Mouse (Mus musculus): ENCODE data around the gene Tmcc3. TPM values are rescaled to one million over a fixed set of nuclear protein-coding genes. Genes with fewer than 3 reads are reported as not detected.

Tmcc3 gene
- polyA plus RNA-seq, 1 experiment, result 20.7 TPM

DNA sequence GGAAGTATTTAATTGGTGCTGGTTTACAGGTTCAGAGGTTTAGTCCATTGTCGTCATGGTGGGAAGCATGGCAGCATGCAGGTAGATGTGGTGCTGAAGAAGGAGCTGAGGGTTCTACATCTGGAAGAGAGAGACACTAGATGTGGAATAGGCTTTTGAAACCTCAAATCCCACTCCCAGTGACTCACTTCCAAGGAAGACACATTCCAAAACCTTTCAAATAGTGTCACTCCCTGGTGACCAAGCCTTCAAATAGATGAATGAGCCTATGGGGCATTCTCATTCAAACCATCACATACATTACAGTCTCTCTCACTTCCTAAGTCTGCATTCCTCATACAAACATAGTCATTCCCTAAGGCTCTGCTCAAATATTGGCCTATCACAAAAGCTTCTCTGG lies 201.0 kb downstream of the Tmcc3 start:
- H3K4me3 ChIP-seq (ENCODE audit: insufficient read depth, low read depth, low read length), result no peak overlapping the region
- H3K27ac ChIP-seq (replicated peaks; ENCODE audit: low read depth, low read length), result no peak overlapping the region
- H3K4me1 ChIP-seq (ENCODE audit: control insufficient read depth, insufficient read depth, insufficient read length, low read length), result 0 out of 2 replicates have a peak, but pooled peaks cover 3% of the 10 kb centered on the region

- peak overlapping the region; percentile 81 for H3K27ac ChIP-seq (replicated peaks; ENCODE audit: low read depth, low read length)
- H3K4me1 ChIP-seq (ENCODE audit: control insufficient read depth, insufficient read depth, insufficient read length, low read length), result peaks cover 6% of the 10 kb centered on the region; the same call in 1 of the 2 replicates
- H3K4me3 ChIP-seq (ENCODE audit: insufficient read depth, low read depth, low read length), result peak overlapping the region; percentile 94
These were observed 202.3 kb downstream of the Tmcc3 start for GRCm38 (mm10) chr10:94514091-94514505.

GRCm38 (mm10) chr10:94514506-94515178 lies 202.9 kb downstream of the Tmcc3 start:
- Histone ChIP-seq H3K4me1 (ENCODE audit: control insufficient read depth, insufficient read depth, insufficient read length, low read length) (peaks cover 7% of the 10 kb centered on the region; the same call in 1 of the 2 replicates), H3K27ac (replicated peaks; ENCODE audit: low read depth, low read length) (peak overlapping the region; percentile 95), H3K4me3 (ENCODE audit: insufficient read depth, low read depth, low read length) (peak overlapping the region; percentile 94)

DNA sequence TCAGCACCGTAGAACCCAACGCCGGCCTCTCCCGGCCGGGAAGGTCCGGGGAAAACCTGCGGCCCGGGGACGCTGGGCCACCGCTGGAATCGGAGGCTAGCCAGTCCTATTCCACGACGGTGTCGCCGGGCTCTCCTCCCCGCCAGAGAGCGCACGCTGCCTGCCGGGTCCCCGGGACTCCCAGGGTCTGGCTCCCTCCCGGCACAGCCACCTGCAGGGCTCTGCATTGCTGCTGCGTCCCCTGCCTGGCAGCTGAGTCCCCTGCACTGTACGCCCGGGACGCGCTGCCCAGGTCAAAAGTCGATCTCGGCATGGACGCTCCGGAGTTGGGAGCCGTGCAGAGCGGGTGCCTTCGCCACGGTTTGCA lies 203.4 kb downstream of the Tmcc3 start:
- Histone ChIP-seq H3K27ac (replicated peaks; ENCODE audit: low read depth, low read length) (peak overlapping the region; percentile 95), H3K4me1 (ENCODE audit: control insufficient read depth, insufficient read depth, insufficient read length, low read length) (peaks cover 12% of the 10 kb centered on the region), H3K4me3 (ENCODE audit: insufficient read depth, low read depth, low read length) (peak overlapping the region; percentile 94)

DNA sequence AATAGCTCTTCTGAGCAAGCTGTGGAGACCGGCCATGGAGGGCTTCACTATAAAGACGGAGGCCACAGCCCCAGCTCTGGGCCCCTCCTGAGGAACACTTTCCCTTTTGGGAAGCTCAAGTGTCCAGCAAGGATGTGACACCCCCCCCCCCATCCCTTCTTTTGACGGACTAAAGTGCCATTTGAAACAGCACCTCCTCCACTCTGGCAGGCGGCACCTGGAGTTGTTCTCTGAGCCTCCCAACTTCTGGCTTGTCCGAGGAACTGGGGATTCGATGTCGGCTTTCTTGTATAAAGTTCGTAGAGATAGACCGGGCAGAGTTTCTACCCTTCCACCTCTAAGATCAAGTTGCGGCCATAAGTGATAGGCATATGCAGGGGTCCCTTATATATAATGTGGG lies 203.8 kb downstream of the Tmcc3 start:
- Histone ChIP-seq H3K4me1 (ENCODE audit: control insufficient read depth, insufficient read depth, insufficient read length, low read length) (peaks cover 16% of the 10 kb centered on the region), H3K27ac (replicated peaks; ENCODE audit: low read depth, low read length) (peak overlapping the region; percentile 95), H3K4me3 (ENCODE audit: insufficient read depth, low read depth, low read length) (peak overlapping the region; percentile 94)

- Histone ChIP-seq H3K4me1 (ENCODE audit: control insufficient read depth, insufficient read depth, insufficient read length, low read length) (peaks cover 32% of the 10 kb centered on the region), H3K27ac (replicated peaks; ENCODE audit: low read depth, low read length) (peak overlapping the region; percentile 65), H3K4me3 (ENCODE audit: insufficient read depth, low read depth, low read length) (peak overlapping the region; percentile 38)
These were observed 208.1 kb downstream of the Tmcc3 start for GRCm38 (mm10) chr10:94519887-94520286.

DNA sequence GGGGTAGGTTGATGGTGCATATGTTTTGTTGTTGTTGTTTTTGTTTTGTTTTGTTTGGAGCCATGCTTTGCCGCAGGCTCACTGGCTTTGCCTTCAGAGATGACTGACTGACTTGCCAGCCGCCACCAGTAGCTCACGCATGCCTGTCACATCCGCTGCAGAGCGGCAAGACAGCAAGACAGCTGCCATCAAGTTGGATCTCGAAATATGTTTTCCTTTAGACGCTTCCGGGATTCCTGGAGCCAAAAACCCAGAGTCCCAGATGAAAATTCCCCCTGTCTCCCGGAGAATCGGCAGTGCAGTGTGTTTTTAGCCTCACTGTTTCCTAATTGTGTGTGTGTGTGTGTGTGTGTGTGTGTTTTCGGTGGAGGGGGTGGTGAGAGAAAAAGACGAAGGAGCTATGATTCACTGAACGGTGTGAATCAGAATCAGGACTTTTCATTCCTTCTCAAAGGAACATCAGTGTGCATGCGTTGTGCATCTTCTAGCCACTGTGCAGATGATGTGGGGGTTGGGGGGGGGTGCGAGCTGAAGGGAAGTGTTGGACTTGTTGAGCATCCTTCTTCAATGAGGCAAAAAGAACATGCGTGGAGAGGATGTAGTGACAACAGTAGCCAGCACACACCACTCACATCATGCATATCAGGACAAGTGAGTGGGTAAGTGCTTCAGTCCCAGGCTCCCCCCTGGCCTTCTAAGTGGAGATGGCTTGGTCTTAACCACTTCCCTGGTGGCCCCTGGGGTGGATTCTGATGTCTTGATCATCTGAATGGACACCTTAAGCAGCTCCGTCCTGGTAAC lies 208.8 kb downstream of the Tmcc3 start:
- peaks cover 34% of the 10 kb centered on the region for H3K4me1 ChIP-seq (ENCODE audit: control insufficient read depth, insufficient read depth, insufficient read length, low read length)
- peak overlapping the region; percentile 65 for H3K27ac ChIP-seq (replicated peaks; ENCODE audit: low read depth, low read length)
- peak overlapping the region; percentile 38 for H3K4me3 ChIP-seq (ENCODE audit: insufficient read depth, low read depth, low read length)

- Histone ChIP-seq H3K27ac (replicated peaks; ENCODE audit: low read depth, low read length) (peak overlapping the region; percentile 65), H3K4me3 (ENCODE audit: insufficient read depth, low read depth, low read length) (peak overlapping the region; percentile 38), H3K4me1 (ENCODE audit: control insufficient read depth, insufficient read depth, insufficient read length, low read length) (peaks cover 34% of the 10 kb centered on the region)
These were observed 209.3 kb downstream of the Tmcc3 start for GRCm38 (mm10) chr10:94521107-94521401.

DNA sequence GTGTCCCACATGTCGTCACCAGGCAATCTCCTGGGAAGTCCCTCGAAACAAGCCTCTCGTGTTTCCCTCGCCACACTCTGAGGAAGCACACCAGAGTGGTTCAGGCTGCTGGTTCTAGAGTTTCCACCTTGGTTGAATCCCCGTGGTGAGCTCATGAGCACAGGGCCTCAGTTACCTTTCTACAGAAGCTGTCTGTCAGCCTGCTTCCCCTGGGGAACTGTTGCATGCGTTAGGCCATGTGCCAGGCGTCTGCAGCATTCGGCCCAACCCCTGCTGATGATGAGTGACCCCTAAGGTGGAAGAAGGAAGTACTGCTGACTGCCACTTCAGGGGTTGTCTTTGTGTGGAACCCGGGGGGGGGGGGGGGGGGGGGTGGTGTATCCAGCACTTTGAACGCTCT lies 210.0 kb downstream of the Tmcc3 start:
- Histone ChIP-seq H3K4me1 (ENCODE audit: control insufficient read depth, insufficient read depth, insufficient read length, low read length) (peaks cover 34% of the 10 kb centered on the region), H3K4me3 (ENCODE audit: insufficient read depth, low read depth, low read length) (no peak overlapping the region), H3K27ac (replicated peaks; ENCODE audit: low read depth, low read length) (peak overlapping the region; percentile 40; the same call in 1 of the 2 replicates)

GRCm38 (mm10) chr10:94523297-94523696 lies 211.5 kb downstream of the Tmcc3 start:
- H3K4me3 ChIP-seq (ENCODE audit: insufficient read depth, low read depth, low read length), result no peak overlapping the region
- H3K4me1 ChIP-seq (ENCODE audit: control insufficient read depth, insufficient read depth, insufficient read length, low read length), result peaks cover 36% of the 10 kb centered on the region
- H3K27ac ChIP-seq (replicated peaks; ENCODE audit: low read depth, low read length), result peak overlapping the region; percentile 23; the same call in 1 of the 2 replicates

GRCm38 (mm10) chr10:94523711-94524156 lies 212.0 kb downstream of the Tmcc3 start:
- Histone ChIP-seq H3K4me3 (ENCODE audit: insufficient read depth, low read depth, low read length) (no peak overlapping the region), H3K27ac (replicated peaks; ENCODE audit: low read depth, low read length) (peak overlapping the region; percentile 23; the same call in 1 of the 2 replicates), H3K4me1 (ENCODE audit: control insufficient read depth, insufficient read depth, insufficient read length, low read length) (peaks cover 35% of the 10 kb centered on the region)

DNA sequence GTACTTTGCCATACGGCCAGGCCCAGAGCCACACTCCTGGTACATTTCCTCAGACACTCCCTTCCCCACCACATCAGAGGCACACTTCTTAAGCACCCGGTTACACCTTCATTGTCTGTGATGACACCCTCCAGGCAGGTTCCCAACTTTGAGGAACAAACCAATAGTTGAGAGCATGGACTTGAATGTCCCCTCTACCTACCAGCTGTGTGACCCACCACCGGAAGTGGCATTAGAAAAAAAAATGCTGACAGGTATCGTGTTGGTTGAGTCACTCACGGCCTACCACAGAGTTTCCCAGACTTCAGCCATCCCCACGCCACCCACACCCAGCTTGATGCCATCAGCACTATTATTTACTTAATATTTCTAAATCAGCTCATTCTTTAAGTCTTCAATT lies 213.2 kb downstream of the Tmcc3 start:
- 0 out of 2 replicates have a peak overlapping the region, but pooled peaks have one; percentile 21 for H3K27ac ChIP-seq (replicated peaks; ENCODE audit: low read depth, low read length)
- H3K4me1 ChIP-seq (ENCODE audit: control insufficient read depth, insufficient read depth, insufficient read length, low read length), result peaks cover 31% of the 10 kb centered on the region
- no peak overlapping the region for H3K4me3 ChIP-seq (ENCODE audit: insufficient read depth, low read depth, low read length)

DNA sequence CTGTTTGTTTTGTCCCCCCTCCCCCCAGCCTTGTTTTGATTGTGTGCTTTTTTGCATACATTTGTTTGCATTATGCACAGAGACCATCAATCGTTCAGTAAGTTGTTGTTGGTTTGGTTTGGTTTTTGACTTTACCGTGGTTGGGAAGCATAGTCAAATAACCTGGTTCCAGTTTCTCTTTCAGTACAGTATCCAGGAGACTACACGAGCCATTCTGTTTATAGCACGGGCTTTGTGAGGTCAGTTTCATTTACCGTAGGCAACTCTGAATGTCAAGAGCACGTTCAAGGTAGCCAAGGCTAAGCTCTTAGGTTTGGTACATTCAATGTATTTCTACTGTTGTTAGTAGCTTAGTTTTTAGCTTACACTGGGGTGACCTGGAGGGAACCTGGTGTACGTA lies 214.0 kb downstream of the Tmcc3 start:
- Histone ChIP-seq H3K4me1 (ENCODE audit: control insufficient read depth, insufficient read depth, insufficient read length, low read length) (peaks cover 30% of the 10 kb centered on the region), H3K27ac (replicated peaks; ENCODE audit: low read depth, low read length) (no peak overlapping the region), H3K4me3 (ENCODE audit: insufficient read depth, low read depth, low read length) (no peak overlapping the region)

DNA sequence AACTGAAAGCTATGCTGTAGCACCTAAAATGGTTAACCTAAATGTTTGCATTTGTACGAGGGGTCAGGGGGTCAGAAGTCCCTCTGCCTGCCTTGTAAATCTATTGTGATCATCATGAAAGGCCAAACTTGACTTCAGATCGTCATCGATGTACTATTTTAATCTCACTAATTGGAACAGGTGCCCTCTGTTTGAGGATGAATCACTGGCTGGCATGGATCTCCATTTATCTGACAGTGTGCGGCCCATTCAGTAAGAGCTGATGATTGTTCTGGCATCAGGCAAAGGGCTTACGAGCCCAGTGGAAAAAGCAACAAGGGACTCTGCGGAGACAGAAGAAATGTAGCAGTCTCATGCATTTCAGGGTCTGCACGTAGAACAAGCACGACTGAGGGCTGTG lies 215.1 kb downstream of the Tmcc3 start:
- Histone ChIP-seq H3K4me3 (ENCODE audit: insufficient read depth, low read depth, low read length) (no peak overlapping the region), H3K4me1 (ENCODE audit: control insufficient read depth, insufficient read depth, insufficient read length, low read length) (peaks cover 32% of the 10 kb centered on the region), H3K27ac (replicated peaks; ENCODE audit: low read depth, low read length) (no peak overlapping the region)

GRCm38 (mm10) chr10:94527248-94527647 lies 215.5 kb downstream of the Tmcc3 start:
- no peak overlapping the region for H3K27ac ChIP-seq (replicated peaks; ENCODE audit: low read depth, low read length)
- H3K4me3 ChIP-seq (ENCODE audit: insufficient read depth, low read depth, low read length), result no peak overlapping the region
- peaks cover 33% of the 10 kb centered on the region for H3K4me1 ChIP-seq (ENCODE audit: control insufficient read depth, insufficient read depth, insufficient read length, low read length)

- peaks cover 24% of the 10 kb centered on the region for H3K4me1 ChIP-seq (ENCODE audit: control insufficient read depth, insufficient read depth, insufficient read length, low read length)
- H3K27ac ChIP-seq (replicated peaks; ENCODE audit: low read depth, low read length), result no peak overlapping the region
- H3K4me3 ChIP-seq (ENCODE audit: insufficient read depth, low read depth, low read length), result no peak overlapping the region
These were observed 218.3 kb downstream of the Tmcc3 start for GRCm38 (mm10) chr10:94530079-94530478.
